Mouse (Mus musculus): ENCODE measurements around the gene Smok2a.
"Not testable (repeated sequence)": the region's sequence is repeated elsewhere in the genome, so short reads cannot be mapped to it uniquely, and the experiment has no call there.

Smok2a gene

DNA sequence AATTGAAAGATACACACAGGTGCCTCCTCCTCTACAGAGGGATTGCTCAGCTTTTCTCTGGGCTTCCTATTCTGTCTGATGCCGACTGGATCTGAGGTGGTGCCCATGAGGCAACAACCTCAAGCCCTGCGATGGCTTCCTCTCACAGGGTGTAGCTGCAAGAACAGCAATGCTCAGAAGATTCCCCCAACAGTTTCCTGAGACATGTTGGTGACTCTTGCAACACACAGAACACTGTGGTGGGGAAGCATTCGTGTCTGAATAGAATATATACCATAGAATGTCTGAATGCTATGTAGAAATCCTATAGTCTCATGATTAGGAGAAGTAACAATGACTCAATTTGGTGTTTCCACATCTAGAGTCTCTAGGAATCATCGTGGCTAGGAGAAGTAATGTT, 6.8 kb upstream of the Smok2a start:
- DNase-seq (ENCODE audit: low spot score) = no peak

DNA sequence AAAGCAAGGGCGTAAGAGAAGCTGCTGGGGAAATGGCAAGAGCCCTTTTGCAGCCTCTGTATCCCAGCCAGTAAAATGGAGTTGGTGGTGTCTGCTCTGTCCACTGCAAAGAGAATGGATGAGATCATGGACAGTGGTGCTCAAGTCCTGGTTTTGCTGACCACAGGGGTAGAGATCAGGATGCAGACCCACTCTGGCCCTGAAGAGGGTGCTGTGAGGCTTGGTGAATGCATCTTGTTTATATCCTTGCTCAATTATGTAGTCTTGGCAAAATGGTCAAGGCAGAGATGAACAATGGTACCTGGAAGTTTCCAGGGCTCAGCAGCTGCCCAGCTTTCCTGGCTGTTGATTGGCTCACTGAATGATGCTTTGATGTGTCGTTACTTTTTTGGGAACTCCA, 5.4 kb upstream of the Smok2a start:
- DNase-seq (ENCODE audit: low spot score) = no peak

DNA sequence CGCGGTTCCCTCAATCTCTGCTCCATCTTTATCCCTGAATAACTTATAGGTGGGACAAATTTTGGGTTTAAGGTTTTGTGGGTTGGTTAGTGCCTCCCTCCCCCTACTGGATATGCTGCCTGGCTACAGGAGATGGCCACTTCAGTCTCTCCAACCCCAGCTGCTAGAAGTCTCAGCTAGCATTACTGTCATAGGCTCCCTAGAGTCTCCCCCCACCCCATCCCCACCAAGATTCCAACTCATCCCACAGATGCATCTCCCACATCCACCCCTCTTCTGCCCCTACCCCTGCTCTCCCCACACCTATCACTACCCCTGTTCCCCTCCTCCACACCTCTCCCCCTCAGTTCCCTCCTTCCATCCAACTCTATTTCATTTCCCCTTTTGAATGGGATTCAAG, 933 bp downstream of the Smok2a start:
- DNase-seq (ENCODE audit: low spot score) = not testable (repeated sequence)

DNA sequence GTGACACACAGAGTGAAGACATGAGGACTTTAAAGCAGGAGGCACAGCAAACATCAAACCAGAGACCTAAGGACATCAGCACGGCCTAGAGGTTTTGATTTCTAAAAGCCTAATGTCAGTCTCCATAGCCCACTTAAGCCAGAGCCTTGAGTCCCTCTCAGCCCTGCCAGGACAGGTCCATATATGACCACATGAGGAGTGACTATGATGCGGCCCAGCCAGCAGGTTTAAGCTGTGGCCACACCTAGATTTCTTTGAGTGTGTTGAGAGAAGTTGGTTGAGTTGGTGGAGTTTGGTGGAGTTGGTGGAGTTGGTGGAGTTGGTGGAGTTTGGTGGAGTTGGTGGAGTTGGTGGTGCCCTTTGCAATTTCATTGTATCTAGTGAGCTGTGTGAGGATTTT, 9.0 kb downstream of the Smok2a start, which contains the start of gene Smok2b:
Gene Smok2b (plus strand): TSS at position 301 of the 400 bp plus-strand sequence.
- DNase-seq (ENCODE audit: low spot score) = not testable (repeated sequence)

DNA sequence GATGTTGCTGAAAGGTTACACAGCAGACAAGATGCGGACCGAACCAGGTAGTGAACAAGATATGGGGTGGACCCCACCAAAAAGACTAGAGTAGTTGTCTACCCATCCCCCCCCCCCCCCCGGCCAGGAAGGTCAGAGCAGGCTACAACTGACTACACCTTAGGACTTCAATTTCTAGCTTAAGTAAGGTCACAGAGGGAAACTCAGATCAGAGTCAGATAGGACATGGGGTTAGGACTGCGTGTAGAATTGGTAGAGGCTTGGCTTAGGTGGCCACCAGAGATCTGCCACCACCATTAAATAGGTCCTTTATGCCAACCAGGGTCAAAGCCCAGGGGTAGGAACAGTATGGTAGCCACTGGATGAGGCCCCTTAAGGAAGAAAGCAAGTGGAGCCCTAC, 18.5 kb downstream of the Smok2a start:
- not testable (repeated sequence) for DNase-seq (ENCODE audit: low spot score)

DNA sequence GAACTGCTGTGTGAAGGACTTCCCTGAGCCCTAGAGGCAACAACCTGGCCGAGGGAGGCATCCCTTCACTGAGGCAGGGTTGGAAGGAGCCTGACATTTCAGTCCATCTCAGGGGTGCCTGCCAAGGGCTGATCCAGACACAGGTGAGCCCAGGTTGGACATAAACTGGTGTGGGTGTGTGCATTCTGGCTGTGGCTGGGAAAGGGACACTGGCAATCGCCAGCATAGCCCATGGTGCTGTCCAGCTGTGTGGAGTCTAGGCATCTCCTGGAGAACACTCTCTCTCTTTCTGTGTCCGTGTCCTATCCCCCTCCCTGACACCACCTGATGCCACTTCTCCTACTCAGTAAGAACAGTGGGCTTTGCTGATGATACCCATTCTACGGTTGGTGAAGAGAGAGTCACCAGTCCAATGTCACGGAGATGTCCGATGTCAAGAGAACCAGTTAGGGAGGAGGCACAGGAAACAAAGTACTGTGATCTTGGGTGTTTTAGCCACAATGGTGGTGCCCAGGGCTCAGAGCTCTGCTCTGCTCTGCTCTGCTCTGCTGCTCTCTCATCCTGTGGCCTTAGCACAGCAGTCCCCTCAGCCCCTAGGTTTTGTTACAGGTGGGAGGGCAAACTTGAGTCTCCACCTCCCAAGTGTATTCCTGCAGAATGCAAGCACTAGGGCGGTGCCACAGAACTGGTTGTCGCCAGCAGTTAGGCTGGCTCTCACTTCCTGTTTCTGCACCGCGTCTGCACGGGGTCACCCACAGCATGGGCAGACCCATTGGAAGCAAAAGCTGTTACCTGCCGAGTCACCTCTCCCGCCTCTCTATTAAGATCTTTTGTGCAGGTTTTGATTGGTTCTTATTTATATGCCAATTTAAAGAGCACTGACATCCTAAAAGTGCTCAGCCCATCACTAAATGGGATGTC, 20.1 kb downstream of the Smok2a start:
- not testable (repeated sequence) for DNase-seq (ENCODE audit: low spot score)

DNA sequence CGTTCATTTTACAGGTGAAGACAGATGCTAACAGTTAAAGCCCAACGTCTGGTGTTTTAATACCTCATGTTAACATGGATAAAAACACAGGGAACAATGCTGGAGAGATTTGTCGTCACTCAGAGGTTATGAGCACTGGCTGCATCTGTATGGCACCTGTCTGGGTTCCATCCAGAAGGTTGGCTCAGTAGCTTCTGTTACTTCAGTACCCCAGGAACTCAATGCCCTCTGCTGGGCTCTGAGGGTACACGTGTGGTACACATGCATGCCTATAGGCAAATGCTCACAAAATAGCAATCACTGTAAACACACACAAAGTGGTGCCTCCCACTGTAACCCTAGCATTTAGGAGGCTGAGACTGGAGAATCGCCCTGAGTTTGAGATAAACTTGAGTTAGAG, 33.8 kb downstream of the Smok2a start:
- DNase-seq (ENCODE audit: low spot score) = not testable (repeated sequence)

Data from urinary bladder, postnatal 14 days (tissue).